Mouse (Mus musculus): ENCODE measurements around the gene Ptafr. TPM values are rescaled to one million over a fixed set of nuclear protein-coding genes. Genes with fewer than 3 reads are reported as not detected.

The Ptafr gene
- polyA plus RNA-seq, 1 experiment from 2014 or later, result 1.0 TPM

DNA sequence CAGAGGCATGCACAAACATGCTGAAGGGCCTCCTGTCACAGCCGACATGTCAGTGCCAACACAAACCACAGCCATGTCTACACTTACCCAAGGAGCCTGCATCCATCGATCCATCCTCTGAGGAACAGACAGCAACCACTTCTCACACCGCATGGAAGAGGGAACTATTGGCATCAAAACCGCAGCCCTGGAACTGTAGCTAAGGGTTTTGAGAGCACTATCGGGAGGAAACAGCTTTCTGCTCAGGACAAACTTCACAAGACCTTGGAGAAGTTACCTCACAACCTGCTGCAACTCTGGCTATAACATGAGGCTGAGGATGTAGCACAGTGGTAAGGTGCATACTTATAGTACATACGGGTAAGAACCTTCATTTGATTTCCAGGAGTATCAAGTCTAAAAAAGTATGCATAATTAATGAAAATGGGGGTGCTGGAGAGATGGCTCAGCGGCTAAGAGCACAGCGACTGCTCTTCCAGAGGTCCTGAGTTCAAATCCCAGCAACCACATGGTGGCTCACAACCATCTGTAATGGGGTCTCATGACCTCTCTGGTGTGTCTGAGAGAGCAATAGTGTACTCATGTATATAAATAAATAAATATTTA is 35.8 kb upstream of the Ptafr start:
- Histone ChIP-seq H3K27ac (ENCODE audit: low read length) (no peak overlapping the region), H3K4me2 (ENCODE audit: low read depth, low read length) (no peak overlapping the region), H3K27me3 (ENCODE audit: control insufficient read depth, insufficient read depth, low read length) (no peaks in the 10 kb centered on the region), H3K9ac (ENCODE audit: low read length) (no peak overlapping the region), H3K36me3 (ENCODE audit: control insufficient read depth, insufficient read depth, low read length) (peaks cover 10% of the 10 kb centered on the region; the same call in 1 of the 2 replicates), H3K4me3 (replicated peaks; ENCODE audit: low read length) (no peak overlapping the region), H3K4me1 (ENCODE audit: control insufficient read depth, insufficient read depth, low read length) (peaks cover 18% of the 10 kb centered on the region), H3K9me3 (replicated peaks; ENCODE audit: control insufficient read depth, low read length) (no peaks in the 10 kb centered on the region)
- ATAC-seq (ENCODE audit: insufficient read depth, low FRiP score), result no peak
- WGBS, result 81% methylated on average over 8 of the region's 8 CpGs

DNA sequence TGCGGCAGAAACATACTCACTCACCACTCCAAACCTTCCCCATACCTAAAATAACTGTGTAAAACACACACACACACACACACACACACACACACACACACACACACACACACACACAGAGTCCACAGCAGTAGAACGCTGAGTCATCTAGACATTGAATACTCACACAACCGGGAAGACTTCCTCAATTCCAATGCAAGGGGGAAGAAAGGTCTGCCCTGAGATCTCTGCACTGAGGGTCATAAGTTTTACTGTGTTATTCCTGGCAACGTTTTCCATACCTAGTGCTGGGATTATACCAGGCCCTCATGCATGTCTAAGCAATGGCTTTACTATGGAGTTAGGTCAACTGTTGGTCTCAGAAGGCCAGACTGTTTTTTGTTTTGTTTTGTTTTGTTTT is 34.5 kb upstream of the Ptafr start:
- H3K27ac ChIP-seq (ENCODE audit: low read length), result no peak overlapping the region
- H3K4me3 ChIP-seq (replicated peaks; ENCODE audit: low read length), result no peak overlapping the region
- peaks cover 20% of the 10 kb centered on the region for H3K4me1 ChIP-seq (ENCODE audit: control insufficient read depth, insufficient read depth, low read length)
- H3K27me3 ChIP-seq (ENCODE audit: control insufficient read depth, insufficient read depth, low read length), result no peaks in the 10 kb centered on the region
- H3K9ac ChIP-seq (ENCODE audit: low read length), result no peak overlapping the region
- H3K36me3 ChIP-seq (ENCODE audit: control insufficient read depth, insufficient read depth, low read length), result peaks cover 10% of the 10 kb centered on the region; the same call in 1 of the 2 replicates
- 67% methylated on average over 4 of the region's 4 CpGs for WGBS
- ATAC-seq (ENCODE audit: insufficient read depth, low FRiP score), result no peak
- H3K9me3 ChIP-seq (replicated peaks; ENCODE audit: control insufficient read depth, low read length), result no peaks in the 10 kb centered on the region
- H3K4me2 ChIP-seq (ENCODE audit: low read depth, low read length), result no peak overlapping the region

DNA sequence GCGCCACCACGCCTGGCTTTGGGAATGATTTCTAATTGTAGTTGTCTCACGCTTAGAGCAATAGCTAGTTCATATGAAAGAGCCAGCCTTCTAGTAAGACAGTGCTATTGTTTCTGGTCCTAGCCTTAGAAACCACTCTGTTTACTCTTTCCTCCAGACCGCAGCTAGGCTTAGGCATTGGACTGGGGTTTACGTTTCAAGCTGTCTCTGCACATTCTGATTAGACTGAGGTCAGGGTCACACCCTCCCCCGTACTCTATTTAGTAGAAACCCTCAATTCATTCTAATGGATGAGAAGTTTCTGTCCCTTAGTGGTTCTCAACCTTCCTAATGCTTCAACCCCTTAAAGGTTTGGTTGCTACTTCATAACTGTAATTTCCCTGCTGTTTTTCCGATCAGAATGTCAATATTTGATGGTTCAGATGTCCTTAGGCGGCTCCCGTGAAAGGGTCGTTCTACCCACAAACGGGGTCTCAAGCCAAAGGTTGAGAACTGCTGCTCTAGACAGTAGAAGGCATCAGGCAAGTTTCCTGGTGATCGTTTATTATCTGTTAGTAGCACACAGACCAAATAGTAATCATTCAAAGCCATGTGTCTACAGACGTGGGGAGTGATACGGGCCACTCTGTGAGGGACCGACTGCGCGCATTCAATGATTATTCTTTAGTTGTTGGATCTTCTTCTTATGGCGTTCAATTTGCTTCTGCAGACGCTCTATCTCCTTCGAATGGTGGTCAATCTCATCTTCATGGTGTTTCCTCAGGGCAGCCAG is 33.6 kb upstream of the Ptafr start:
- H3K9ac ChIP-seq (ENCODE audit: low read length), result no peak overlapping the region
- no peak for ATAC-seq (ENCODE audit: insufficient read depth, low FRiP score)

DNA sequence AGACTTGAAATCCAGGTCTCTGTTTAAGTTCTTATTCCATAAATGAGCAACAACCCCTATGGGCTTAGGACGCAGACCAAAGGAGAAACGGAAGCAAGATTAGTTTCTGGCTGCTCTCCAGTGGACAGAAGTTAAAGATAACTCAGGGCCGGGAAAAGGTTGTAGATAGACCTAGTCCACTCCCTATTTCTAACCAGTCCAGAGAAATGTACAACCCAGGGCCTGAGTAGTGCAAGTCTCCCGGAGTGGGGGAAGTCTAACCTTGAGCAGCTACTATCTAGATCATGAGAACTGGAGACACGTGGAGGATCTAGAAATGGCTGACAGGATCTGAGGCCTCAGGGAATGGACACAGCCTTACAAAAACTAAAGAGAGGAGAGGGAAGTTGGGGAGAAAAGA is 31.4 kb upstream of the Ptafr start:
- Histone ChIP-seq H3K36me3 (ENCODE audit: control insufficient read depth, insufficient read depth, low read length) (peaks cover 10% of the 10 kb centered on the region; the same call in 1 of the 2 replicates), H3K4me2 (ENCODE audit: low read depth, low read length) (peak overlapping the region; percentile 80), H3K9ac (ENCODE audit: low read length) (peak overlapping the region; percentile 86), H3K9me3 (replicated peaks; ENCODE audit: control insufficient read depth, low read length) (no peaks in the 10 kb centered on the region), H3K4me3 (replicated peaks; ENCODE audit: low read length) (peak overlapping the region; percentile 83), H3K27me3 (ENCODE audit: control insufficient read depth, insufficient read depth, low read length) (no peaks in the 10 kb centered on the region), H3K27ac (ENCODE audit: low read length) (peak overlapping the region; percentile 98), H3K4me1 (ENCODE audit: control insufficient read depth, insufficient read depth, low read length) (peaks cover 29% of the 10 kb centered on the region)
- ATAC-seq (ENCODE audit: insufficient read depth, low FRiP score), result peak; percentile 41; the same call in 1 of the 2 replicates
- 3% methylated on average over 5 of the region's 5 CpGs for whole genome bisulfite sequencing

More for the DNA sequence above, 33.6 kb upstream of the Ptafr start:
- no peaks in the 10 kb centered on the region for H3K27me3 ChIP-seq (ENCODE audit: control insufficient read depth, insufficient read depth, low read length)
- no peaks in the 10 kb centered on the region for H3K9me3 ChIP-seq (replicated peaks; ENCODE audit: control insufficient read depth, low read length)
- no peak overlapping the region for H3K4me3 ChIP-seq (replicated peaks; ENCODE audit: low read length)
- no peak overlapping the region for H3K4me2 ChIP-seq (ENCODE audit: low read depth, low read length)
- H3K4me1 ChIP-seq (ENCODE audit: control insufficient read depth, insufficient read depth, low read length), result peaks cover 18% of the 10 kb centered on the region; the same call in 1 of the 2 replicates
- 82% methylated on average over 20 of the region's 20 CpGs for WGBS
- H3K27ac ChIP-seq (ENCODE audit: low read length), result no peak overlapping the region
- H3K36me3 ChIP-seq (ENCODE audit: control insufficient read depth, insufficient read depth, low read length), result peaks cover 10% of the 10 kb centered on the region; the same call in 1 of the 2 replicates

DNA sequence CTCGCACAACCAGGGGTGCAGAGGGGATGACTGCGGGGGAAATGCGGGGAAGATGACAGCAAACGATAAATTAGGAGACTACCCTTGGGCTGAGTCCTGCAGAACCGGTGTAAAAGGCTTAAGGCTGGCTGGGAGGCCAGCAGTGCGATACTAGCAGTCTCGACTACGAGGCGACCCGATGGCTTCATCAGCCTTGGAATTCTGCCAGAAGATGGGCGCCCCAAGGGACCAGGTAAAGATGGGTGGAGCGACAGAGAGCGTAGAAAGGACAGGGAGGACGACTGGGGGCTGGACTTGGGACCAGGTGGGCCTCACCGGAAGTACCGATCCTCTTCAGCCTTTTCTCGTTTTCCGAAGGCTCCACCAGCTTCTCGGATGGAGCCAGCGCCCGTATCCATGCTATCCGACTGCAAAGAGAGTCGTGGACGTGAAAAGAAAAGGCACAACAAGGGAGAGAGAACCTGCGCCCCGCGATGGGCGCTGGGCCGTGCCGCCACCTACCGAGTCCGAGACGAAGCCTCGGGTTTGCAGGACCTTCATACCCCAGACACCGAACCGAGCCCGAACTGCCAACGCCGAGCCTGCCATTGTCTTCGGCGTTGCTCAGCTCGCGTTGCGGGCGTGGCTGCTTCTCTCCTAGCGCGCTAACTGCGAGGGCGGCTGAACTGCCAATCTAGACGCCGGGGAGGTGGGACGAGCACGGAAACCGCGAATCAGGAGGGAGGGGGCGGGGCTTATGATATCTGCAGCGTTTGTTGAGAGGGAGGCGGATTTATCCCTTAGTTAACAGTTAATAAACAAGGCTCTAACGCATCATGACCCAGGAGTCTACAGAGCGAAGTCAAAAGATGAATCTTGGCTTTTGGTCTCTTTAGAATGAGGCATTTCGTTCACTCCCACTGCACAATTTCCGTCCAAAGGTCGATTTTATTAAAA is 30.6 kb upstream of the Ptafr start, which contains the start of gene Atpif1:
TSS of gene Atpif1 (minus strand) at position 679 of the 936 bp plus-strand sequence.
- under 1% methylated on average over 63 of the region's 63 CpGs for WGBS
- peak; percentile 89 for ATAC-seq (ENCODE audit: insufficient read depth, low FRiP score)

DNA sequence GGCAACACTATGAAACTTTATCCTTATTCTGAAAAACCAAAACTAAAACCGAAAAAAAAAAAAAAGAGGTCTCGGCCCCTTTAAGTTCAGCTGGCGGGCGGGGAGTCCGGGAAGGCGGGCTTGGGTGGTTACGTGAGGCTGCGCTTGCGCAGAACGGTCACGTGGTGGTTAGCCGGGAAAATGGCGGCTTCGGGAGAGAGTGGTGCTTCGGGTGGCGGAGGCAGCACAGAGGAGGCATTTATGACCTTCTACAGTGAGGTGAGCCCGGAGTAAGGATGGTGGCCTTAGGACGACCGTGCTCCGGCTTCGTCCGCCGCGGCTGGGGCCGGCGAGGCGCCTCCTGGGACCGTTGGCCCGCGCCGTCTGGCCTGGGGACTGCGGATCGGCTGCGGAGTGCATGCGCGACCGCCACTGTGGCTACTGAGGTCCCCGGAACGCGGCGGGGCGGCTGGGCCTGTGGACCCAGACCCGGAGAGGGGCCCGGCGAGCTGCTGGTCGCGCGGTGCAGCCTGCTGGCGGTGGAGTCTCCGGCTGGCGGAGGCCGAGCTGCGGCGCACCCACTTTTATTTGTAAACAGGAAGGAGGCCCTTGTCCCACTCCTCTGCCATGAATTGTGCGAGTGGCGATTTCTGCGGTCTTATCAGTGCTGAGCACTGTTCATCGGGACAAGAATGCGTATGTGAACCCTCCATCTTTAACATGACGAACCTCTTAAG is 28.3 kb upstream of the Ptafr start, which contains the start of gene Dnajc8:
TSS of gene Dnajc8 (plus strand) at position 145 of the 716 bp plus-strand sequence.
- Histone ChIP-seq H3K4me1 (ENCODE audit: control insufficient read depth, insufficient read depth, low read length) (peaks cover 29% of the 10 kb centered on the region), H3K27me3 (ENCODE audit: control insufficient read depth, insufficient read depth, low read length) (no peaks in the 10 kb centered on the region), H3K4me3 (replicated peaks; ENCODE audit: low read length) (peak within 1 kb of the TSS; percentile 99), H3K27ac (ENCODE audit: low read length) (peak within 1 kb of the TSS; percentile 74), H3K9ac (ENCODE audit: low read length) (peak within 1 kb of the TSS; percentile 95), H3K36me3 (ENCODE audit: control insufficient read depth, insufficient read depth, low read length) (peaks cover 6% of the 10 kb centered on the region; the same call in 1 of the 2 replicates), H3K4me2 (ENCODE audit: low read depth, low read length) (peak within 1 kb of the TSS; percentile 95), H3K9me3 (replicated peaks; ENCODE audit: control insufficient read depth, low read length) (no peaks in the 10 kb centered on the region)
- ATAC-seq (ENCODE audit: insufficient read depth, low FRiP score), result peak; percentile 72
- whole genome bisulfite sequencing, result under 1% methylated on average over 60 of the region's 60 CpGs

More for the DNA sequence above, 30.6 kb upstream of the Ptafr start, which contains the start of gene Atpif1:
- Histone ChIP-seq H3K9me3 (replicated peaks; ENCODE audit: control insufficient read depth, low read length) (no peaks in the 10 kb centered on the region), H3K4me2 (ENCODE audit: low read depth, low read length) (peak within 1 kb of the TSS; percentile 80), H3K27ac (ENCODE audit: low read length) (peak within 1 kb of the TSS; percentile 98), H3K36me3 (ENCODE audit: control insufficient read depth, insufficient read depth, low read length) (peaks cover 10% of the 10 kb centered on the region; the same call in 1 of the 2 replicates), H3K27me3 (ENCODE audit: control insufficient read depth, insufficient read depth, low read length) (no peaks in the 10 kb centered on the region), H3K4me1 (ENCODE audit: control insufficient read depth, insufficient read depth, low read length) (peaks cover 29% of the 10 kb centered on the region), H3K9ac (ENCODE audit: low read length) (peak within 1 kb of the TSS; percentile 86), H3K4me3 (replicated peaks; ENCODE audit: low read length) (peak within 1 kb of the TSS; percentile 83)

DNA sequence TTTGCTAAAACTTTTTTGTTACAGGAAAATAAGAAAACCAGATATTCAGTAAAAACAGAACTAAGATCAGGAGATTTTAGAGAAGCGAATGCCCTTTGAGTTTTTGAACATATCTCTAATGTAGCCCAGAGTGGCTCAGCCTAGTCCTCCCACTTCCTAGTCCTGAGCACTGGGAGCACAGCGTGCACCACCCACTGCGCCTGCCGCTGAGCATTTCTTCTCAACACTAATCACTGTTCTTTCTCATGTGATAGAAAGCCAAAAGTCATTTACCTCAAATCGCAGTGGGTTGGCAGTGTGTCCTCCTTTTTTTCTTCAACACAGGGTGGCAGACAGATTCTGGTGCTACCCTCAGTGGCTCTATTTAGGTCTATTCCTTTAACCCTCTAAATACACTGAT is 24.4 kb upstream of the Ptafr start:
- no peak overlapping the region for H3K4me2 ChIP-seq (ENCODE audit: low read depth, low read length)
- no peak overlapping the region for H3K9ac ChIP-seq (ENCODE audit: low read length)
- H3K4me3 ChIP-seq (replicated peaks; ENCODE audit: low read length), result no peak overlapping the region
- no peak for ATAC-seq (ENCODE audit: insufficient read depth, low FRiP score)
- H3K27ac ChIP-seq (ENCODE audit: low read length), result no peak overlapping the region
- peaks cover 16% of the 10 kb centered on the region for H3K4me1 ChIP-seq (ENCODE audit: control insufficient read depth, insufficient read depth, low read length)
- H3K9me3 ChIP-seq (replicated peaks; ENCODE audit: control insufficient read depth, low read length), result no peaks in the 10 kb centered on the region
- no peaks in the 10 kb centered on the region for H3K27me3 ChIP-seq (ENCODE audit: control insufficient read depth, insufficient read depth, low read length)
- WGBS, result 95% methylated on average over 5 of the region's 5 CpGs
- H3K36me3 ChIP-seq (ENCODE audit: control insufficient read depth, insufficient read depth, low read length), result peaks cover 17% of the 10 kb centered on the region; the same call in 1 of the 2 replicates

DNA sequence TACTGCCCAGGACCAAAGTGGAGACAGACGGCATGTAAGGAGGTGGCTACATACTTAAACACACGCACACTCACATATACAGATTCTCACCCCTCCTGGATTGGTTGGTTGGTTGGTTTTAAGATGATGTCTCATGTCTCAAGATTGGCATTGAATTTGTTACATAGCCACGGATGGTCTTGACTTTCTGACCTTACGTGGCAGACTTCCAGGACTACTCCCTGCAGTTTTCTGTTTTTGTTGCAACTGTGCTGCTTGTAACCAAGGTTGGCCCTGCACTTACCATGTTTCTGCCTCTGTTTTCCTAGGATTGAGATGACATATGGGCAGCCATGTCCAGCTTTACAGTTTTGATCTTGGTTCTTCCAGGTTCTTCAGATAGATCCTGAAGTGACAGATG is 22.5 kb upstream of the Ptafr start:
- no peak overlapping the region for H3K9ac ChIP-seq (ENCODE audit: low read length)
- H3K36me3 ChIP-seq (ENCODE audit: control insufficient read depth, insufficient read depth, low read length), result peaks cover 22% of the 10 kb centered on the region
- H3K27me3 ChIP-seq (ENCODE audit: control insufficient read depth, insufficient read depth, low read length), result no peaks in the 10 kb centered on the region
- peaks cover 8% of the 10 kb centered on the region for H3K4me1 ChIP-seq (ENCODE audit: control insufficient read depth, insufficient read depth, low read length)
- no peak overlapping the region for H3K27ac ChIP-seq (ENCODE audit: low read length)
- WGBS, result 84% methylated on average over 4 of the region's 4 CpGs
- H3K9me3 ChIP-seq (replicated peaks; ENCODE audit: control insufficient read depth, low read length), result no peaks in the 10 kb centered on the region
- no peak overlapping the region for H3K4me2 ChIP-seq (ENCODE audit: low read depth, low read length)
- H3K4me3 ChIP-seq (replicated peaks; ENCODE audit: low read length), result no peak overlapping the region
- ATAC-seq (ENCODE audit: insufficient read depth, low FRiP score), result no peak
